Mouse (Mus musculus): ENCODE data around the gene Cenpv.

- TF ChIP-seq CTCF (IDR thresholded peaks at IDR 0.05; ENCODE audit: low read depth) (no peak), EP300 (IDR thresholded peaks at IDR 0.05; ENCODE audit: low read depth) (no peak)
Observed at GRCm38 (mm10) chr11:62565747-62566146, 26.7 kb upstream of the Cenpv start.
